Mouse (Mus musculus) ovary, adult 18-20 months (tissue): ENCODE data around the gene Egln1.
A peak's percentile ranks its signal among the peaks of the same experiment; 100 is the strongest.

Experiments used
- DNase-seq: peaks from one replicate; pipeline ENCODE4 v3.0.0; 2022; ENCODE audit warnings: low spot score, mixed read lengths

Gene Egln1

DNA sequence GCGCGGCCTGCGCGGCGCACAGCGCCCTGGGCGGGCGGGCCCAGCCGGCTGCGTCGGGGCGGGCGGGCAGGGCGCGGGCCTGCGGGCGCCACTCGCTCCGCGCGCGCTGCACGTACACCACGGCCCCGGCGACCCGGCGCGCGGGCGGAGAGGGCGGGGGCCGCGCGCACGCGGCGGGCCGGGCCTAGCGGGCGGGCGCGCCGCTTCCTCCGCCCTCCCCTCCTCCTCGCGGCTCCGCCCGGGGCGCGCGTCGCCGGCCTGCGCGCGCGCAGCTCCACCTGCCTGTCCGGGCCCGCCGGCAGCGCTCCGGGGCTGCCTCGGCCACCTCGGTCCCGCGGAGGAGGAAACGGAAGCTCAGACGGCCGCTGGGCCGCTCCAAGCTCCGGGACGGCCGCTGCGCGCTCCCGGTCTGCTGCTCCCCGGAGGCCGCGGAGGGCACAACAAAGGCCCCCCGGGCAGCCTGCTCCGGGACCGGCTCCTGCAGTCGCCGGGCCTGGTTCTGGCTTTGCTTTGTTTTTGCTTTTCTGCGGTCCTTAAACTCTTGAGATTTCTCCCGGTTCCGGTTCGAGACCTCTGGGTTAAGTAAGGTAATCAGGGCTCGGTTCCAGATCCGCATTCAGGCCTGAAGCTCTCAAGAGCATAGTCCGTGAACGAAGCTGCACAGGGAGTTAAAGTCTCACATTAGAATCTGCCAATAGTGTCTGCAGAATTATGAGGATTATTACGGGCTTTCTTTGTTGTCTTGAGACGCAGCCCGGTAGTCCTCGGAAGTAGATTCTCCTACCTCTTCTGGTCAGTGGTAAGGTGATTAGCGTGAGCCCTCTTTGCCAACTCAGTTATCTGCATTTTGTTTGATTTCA, at the start of gene Egln1:
Egln1 (minus strand) TSS at position 116 of the 860 bp plus-strand sequence.
- DNase-seq, result peak; percentile 73

DNA sequence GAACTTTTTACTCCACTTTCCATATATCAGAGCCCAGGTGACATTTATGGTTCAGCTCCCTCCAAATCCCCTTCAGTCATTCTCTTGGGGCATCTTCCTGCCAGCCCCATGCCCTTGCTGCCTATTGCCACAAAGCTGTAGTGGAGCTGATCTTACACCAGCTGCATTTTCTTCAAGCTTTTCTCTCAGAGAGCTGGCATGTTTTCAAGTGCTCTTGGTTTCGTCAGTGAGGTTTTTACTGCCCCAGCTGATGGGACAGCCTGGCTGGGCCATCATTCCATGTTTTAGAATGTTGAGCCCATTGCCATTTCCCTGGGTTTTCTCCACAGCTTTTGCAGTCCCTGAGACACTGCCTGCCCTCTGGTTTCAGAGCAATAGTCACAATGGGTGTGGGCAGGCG, 46.7 kb upstream of the Egln1 start:
- DNase-seq, result no peak

DNA sequence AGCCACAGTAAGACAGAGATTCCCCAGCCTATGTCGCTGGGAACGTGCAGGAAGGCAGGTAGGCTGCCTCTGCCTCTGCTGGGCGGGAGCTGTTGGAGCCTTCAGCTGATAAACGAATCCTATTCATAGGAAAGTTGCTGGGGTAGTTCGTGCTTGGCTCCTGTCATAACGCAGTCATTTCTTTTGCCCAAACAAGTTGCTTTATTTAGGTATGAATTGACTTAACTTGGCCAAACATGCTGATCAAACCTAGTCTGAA, 42.5 kb upstream of the Egln1 start:
- DNase-seq, result no peak

DNA sequence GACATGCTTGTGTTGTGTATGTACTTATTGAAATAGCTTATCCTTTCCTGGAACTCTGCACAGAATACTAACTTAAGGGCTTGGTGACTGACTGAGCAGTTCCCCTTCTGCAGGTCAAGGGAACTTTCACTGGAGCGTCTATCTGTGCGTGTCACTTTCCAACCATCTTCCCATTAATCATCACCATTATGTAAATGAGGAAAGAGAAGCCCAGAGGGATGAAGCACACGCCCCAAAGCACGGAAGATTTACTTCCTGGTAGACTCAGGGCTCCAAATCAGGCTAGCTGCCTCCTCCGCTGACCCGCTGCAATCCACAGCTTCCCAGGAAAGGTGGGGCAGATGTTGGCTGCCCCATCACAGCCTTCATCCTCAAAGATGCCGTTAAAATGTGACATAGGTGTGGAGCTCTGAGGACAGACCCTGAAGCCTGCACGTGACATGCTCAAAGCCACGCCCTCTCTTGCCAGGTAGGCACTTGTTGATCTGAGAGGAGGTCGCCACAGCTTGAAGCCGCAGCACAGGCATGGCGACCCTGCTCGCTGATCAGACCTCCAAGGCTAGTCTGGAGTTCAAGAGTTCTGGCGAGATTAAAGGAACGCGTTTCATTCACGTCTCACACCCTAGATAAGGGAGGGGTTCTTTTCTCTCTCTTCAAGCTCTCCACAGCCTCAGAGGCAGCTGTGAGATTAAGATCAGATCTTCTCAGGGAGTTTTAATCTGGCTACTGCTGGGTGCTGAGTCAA, 42.0 kb upstream of the Egln1 start:
- no peak for DNase-seq

DNA sequence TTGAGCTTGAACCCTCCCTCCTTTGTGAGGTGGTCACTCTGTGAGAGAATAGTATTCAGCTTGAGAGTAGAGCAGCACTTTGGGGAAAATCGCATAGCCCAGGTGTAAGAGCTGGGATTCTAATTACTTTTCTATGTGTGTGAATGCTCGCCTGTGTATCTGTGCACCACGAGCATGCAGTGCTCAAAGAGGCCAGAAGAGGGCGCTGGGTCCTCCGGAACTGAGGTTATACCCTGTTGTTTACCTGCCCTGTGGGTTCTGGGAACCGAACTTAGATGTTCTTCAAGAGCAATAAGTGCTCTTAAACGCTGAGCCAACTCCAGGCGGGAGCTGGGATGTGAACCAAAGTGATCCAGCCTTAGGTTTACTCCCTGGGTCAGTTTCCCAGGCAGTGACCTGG, 31.7 kb upstream of the Egln1 start:
- DNase-seq, result no peak

DNA sequence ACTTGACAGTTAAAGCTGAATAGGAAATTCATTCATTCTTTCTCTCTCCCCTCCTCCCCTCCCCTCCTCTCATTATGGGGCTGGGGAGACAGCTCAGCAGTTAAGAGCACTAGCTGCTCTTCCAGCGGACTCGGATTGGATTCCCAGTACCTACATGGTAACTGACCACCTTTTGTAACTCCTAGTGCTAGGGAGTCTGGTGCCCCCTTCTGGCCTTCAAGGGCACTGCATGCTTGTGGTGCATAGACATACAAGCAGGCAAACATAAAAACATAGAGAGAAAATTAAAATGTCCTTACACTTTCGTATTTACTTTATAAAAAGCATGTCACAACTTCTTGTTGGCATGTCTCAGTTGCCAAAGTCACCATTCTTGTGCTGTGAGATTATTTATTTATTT, 30.9 kb upstream of the Egln1 start:
- DNase-seq, result no peak

DNA sequence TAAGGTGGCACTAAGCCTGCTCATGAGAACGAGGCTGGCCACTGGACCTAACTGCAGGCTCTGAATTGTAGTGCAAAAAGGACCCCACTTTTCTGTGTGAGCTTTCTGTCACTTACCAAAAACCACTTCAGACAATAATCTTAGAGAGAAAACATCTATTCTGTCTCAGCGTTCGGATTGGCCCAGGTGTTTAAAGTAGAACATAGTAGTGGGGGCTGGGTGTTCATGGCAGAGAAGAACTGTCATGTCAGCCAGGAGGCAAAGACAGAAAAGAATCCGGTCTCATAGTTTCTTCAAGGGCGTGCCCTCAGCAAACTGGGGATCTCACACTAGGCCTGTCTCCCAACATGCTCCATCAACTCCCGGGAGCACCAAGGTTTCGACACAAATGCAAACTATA, 28.9 kb upstream of the Egln1 start:
- DNase-seq, result no peak

DNA sequence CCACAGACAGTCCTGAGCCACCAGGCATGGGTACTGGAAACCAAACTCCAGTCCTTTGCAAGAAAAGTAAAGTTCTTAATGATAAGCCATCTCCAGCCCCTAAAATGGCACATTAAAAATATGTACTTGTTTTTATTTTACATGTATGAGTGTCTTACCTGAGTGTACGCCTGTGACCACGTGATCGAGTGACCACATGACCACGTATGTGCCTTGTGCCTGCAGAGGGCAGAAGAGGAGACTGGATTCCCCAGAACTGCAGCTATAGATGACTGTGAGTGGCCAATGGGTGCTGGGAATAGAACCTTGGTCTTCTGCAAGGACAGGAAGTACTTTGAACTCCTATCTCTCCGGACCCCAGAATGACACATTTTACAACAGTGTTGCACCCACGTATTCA, 27.1 kb upstream of the Egln1 start:
- DNase-seq, result no peak

DNA sequence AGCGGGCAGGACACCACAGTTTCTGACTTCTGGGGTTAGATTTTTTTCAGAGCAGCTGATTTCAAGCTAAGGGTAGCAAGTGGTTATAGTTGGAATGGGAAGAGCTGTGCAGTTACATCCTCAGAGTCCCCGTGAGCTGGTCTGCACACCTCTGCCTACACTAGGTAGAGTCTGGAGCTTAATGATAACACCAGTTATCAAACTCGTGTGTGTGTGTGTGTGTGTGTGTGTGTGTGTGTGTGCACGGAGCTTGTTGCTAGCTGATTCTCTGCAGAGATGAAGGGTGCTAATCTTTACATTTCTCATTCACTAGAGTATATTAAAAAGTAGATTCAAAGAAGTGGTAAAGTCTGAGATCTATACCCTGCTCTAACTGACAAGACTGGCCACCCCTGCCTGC, 25.1 kb upstream of the Egln1 start:
- no peak for DNase-seq

DNA sequence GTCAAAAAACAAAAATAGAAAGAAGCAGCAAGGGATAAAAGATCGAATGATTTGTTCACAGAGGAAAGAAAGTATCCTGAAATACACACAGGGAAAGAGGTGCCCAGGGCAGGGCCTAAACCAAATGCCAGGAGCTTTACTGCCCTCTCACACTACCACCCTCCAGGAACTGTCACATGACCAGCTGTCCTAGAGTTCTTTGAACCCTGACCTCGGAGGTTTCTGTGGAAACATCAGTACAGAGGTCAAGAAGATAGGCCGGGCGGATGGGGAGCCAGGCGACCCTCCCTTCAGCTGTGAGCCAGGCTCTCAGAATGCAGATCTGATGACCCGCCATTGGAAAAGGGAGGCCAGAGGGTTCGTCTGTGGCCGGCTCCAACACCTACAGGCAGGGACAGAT, 24.1 kb upstream of the Egln1 start:
- no peak for DNase-seq

DNA sequence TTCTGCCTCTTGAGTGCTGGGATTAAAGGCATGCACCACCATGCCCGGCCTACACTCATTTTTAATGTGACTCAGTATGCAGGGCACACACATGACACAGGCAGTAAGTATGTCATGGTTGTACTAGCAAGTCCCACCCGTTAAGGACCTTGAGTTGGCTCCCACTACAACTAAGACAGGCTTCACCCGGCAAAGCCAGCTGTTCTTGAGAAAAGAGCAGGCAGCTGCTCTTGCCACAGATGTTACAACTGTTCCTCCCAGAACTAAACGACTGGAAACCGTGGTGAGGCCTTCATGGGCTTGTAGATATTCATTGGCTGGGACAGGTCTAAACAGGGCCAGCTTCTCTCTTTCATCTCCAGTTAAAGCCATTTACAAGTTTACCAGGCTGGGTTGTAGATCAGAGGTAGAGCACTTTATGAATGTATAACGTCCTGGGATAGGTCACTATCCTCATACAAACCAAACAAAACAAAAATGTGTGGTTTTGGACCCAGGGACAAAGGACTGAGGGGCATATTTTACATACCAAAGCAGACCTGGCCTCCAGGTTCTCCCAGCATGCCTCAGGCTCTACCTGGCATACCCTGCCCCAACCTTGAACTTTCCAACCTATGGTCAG, 21.3 kb upstream of the Egln1 start:
- no peak for DNase-seq

DNA sequence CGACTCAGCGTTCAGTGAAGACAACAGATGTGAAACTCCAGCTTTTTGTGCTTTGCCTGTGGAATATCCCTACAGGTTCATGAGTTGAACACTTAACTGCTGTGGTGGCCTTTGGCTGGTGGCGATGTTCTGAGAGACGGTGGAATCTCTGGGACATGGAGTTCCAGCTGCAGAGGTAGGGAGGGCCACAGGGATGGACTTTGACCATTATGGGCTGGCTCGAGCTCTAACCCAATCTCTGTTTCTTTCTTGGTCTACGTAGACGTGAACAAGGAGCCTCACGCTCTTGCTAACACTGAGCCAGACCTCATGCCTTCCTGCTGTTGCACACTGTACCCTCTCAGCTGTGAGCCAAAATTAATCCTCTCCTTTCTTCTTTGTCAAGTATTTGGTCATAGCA, 15.8 kb upstream of the Egln1 start:
- no peak for DNase-seq

DNA sequence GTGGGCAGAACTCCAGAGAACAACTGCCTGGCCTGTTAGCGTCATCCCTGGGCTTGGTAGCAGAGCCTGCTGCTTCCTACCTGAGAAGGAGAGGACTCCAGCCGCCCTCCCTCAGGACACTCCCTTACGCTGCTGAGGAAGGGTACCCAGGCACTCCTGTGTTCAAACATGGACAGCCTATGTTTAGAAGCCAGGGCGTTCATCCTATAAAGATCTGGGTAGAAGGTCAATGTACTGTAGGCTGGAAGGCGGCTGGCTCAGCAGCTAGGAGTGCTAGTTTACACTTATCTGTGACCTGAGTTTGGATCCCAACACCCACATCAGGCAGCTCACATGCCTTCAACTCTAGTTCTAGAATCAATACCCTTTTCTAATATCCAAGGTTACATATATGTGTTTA, 14.1 kb upstream of the Egln1 start:
- DNase-seq, result no peak

DNA sequence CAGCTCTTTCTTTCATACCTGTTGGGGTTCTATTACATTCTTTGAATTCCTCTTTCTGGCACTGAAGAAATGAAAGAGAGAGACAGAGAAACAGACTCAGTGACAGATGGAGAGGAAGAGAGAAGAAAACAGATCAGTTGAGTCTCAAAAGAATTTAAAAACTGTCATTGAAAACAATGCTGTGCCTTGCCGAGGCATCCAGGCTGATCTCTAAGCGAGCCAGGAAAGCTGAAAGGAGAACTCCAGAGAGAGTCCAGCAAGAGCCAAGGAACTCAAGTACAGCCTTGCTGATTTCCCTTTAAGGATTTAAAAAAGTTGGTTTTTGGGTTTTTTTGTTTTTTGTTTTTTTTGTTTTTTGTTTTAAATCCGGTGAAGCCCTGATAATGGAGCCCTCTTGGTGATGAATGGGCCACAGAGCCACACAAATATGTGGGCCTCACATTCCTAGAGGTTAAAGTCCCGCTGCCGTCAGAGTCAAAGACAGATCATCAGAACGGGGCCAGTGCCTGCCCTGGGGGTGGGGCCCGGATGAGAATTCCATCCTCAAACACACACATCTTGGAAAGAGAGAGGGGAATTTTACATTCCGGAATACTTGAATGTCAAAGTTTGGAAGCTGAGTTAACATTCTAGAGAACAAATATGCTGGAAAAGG, 11.2 kb upstream of the Egln1 start:
- DNase-seq, result no peak

DNA sequence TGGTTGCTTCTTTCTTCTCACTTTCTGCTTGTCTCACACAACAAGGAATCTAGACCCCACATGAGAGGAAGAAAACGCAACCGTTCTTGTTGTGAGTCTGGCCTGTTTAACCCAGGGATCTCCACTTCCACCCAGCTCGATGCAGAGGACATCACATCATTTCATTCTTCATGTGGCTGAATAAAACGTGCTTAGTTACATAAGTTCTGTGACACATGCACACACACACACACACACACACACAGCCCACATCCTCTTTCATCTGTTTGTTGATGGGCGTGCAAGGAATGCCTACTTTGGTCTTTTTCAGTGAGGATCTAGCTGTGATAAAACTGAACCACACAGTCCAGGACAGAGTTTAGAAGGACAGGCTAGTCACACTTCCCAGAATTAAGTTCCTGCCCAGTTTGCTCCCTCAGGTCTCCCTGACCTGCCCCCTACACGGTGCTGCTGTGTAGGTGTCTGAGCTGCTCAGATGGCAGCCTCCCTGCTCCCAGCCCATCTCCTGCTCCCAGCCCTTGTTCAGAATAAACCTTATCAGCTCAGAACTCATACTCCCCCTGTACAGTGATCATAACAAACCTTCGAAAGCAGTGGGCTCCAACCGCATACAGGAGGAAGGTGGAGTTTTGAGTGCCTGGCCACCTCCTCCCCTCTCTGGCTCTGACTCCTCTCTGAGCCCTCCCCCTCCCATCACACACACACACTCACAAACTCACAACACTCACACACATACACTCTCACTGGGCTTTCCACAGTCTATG, 10.5 kb upstream of the Egln1 start:
- peak; percentile 52 for DNase-seq

DNA sequence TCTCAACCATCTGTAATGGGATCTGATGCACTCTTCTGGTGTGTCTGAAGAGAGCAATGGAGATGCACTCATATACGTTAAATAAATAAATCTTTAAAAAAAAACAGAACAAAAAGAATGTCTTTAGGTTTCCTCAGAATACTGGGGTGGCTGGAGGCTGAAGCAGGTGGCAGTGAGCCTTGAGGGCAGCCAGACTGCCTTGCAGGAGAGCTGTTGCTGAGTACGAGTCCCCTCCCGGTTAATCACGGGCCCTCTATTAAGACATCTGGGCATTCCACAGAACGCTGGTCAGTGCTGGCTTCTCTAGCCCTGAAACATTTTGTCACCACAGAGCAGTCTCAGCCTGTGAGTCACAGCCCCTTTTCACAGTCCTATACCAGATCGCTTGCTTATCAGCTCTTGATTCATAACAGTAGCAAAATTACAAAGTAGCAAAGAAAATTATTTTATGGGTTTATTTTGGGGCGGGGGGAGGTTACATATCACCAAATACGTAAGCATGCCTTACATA, 5.5 kb upstream of the Egln1 start:
- no peak for DNase-seq

DNA sequence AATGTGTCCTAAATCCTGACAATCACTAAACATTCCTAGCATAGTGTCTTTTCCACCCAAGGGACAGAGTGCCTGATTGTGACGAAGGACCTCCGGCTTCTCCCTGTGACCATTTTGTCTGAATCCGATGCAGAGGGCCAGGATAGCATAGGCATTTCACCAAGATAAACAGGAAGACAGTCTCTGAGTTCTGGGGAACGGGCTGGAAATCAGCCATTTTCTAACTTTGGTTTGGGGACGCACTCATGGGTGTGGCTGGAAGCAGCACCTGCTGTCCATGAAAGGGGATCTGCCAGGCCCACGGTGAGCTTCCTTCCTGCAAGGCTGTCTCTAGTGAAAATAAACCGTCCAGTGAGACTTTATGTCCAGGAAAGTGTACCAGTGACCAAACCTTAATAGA, 4.1 kb upstream of the Egln1 start:
- no peak for DNase-seq

DNA sequence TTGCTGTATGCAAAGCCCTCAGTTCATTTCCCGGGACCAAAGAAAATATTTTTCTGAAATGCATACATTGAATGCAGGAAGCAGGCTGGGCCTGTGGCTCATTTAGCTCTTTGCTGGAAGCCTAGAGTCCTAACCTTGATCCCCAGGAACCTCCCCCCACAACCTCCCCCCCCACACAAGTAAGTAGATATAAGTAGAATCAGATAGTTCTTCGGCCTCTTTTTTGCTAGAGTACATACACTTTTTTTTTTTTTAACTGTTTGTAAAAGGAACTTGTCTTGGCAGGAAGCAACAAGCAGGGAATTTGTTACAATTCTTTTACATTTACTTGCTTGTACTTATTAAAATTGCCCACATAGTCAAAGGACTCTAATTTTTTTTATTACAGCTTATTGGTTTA, 1.7 kb upstream of the Egln1 start:
- no peak for DNase-seq

DNA sequence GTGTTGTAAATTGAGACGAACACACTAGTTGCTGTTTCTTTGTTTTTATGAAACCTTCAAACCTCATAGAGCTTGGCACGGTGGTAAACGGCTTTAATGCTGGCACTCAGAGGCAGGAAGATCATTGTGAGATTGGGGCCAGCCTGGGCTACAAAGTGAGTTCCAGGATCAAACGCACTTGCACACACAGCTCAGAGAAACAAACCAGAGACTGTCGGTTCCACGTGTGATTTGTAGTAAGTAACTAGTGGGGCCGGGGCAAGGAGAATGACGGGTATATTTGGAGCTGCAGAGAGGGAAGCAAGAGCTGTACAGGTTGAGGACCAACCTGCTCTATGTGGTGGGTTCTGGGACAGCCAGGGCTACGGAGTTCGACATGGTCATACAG, 939 bp upstream of the Egln1 start:
- no peak for DNase-seq

DNA sequence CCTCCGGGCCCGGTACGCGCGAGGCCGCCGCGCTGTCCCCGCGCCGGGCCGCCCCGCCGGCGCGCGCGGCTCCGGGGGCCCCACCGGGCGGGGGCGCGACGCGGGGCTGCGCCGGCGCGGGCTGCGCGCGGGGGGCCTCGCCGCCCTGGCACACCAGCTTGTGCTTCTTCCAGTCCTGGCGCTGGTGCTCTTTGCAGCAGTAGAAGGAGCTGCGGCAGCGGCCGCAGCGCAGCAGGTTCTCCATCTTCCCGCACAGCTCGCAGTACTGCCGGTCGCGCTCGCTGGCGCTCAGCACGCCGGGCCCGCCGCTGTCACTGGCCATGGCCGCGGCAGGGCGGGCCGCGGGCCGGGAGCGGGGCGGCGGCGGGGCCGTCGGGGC, 402 bp downstream of the Egln1 start:
- no peak for DNase-seq

DNA sequence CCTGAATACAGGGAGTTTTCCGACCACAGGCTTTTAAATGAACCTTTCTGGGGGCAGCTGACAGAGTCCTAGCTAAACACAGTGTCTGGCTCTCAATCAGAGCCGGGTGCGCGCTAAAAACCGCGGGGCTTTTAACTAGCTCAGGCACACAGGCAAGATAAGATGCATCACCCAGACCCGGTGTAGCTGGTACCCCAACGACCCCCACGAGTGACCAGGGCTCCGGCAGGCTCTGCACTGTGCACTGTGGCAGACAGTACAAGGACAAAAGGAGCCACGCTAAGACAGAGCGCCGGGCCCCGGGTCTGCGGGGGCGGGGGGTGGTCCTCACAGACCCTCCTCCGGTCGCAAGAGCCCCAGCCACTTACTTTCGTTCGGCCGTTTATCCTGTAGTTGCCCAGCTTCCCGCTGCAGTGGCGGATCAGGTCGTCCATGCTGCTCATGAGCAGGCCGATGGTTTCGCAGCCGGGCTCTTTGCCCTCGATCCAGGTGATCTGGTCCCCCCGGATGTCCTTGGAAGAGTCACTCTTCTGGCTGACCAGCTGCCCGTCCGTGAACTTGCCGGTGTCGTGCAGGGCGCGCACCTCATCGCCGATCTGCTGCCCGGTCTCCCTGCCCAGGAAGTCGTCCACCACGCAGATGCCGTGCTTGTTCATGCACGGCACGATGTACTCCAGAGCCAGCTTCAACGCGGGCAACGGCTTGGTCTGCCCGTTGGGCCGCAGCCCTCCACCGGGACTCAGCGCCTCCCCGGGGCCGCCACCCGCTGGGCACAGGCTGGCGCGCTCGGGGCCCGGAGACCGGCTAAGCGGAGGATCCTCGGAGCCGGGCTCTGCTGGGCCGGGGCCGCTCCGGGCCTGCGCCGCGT, 1.0 kb downstream of the Egln1 start:
- peak; percentile 20 for DNase-seq
